Mouse (Mus musculus) neural tube, embryonic 12.5 days (tissue): ENCODE measurements around the gene Ccdc124. TPM values are rescaled to one million over a fixed set of nuclear protein-coding genes. Genes with fewer than 3 reads are reported as not detected.
"Not testable (repeated sequence)": the region's sequence is repeated elsewhere in the genome, so short reads cannot be mapped to it uniquely, and the experiment has no call there.

Experiments
- ATAC-seq: fragments of 200-750 bp; cut with Nextera tagmentation; 2 replicates; pipeline ENCODE4 v1.8.0; 2017; ENCODE audit warnings: low read depth, mild to moderate bottlenecking, moderate TSS enrichment, moderate library complexity; ENCODE audit not compliant: low FRiP score
- H3K27ac ChIP-seq: fragments of 300-500 bp; sonication (generic); 2 replicates; pipeline ENCODE4 v1.5.1; 2016
- H3K27me3 ChIP-seq: fragments of 300-500 bp; sonication (generic); replicated peaks from 2 replicates; pipeline ENCODE4 v1.6.1; 2016; ENCODE audit warnings: mild to moderate bottlenecking
- H3K36me3 ChIP-seq: fragments of 300-500 bp; sonication (generic); 2 replicates; pipeline ENCODE4 v1.6.1; 2016; ENCODE audit warnings: mild to moderate bottlenecking
- H3K4me1 ChIP-seq: fragments of 300-500 bp; sonication (generic); 2 replicates; pipeline ENCODE4 v1.6.1; 2016
- H3K4me2 ChIP-seq: fragments of 300-500 bp; sonication (generic); replicated peaks from 2 replicates; pipeline ENCODE4 v1.6.1; 2016; ENCODE audit warnings: mild to moderate bottlenecking
- H3K4me3 ChIP-seq: fragments of 300-500 bp; sonication (generic); 2 replicates; pipeline ENCODE4 v1.5.1; 2016
- H3K9ac ChIP-seq: fragments of 300-500 bp; sonication (generic); 2 replicates; pipeline ENCODE4 v1.6.1; 2016; ENCODE audit warnings: mild to moderate bottlenecking
- H3K9me3 ChIP-seq: fragments of 300-500 bp; sonication (generic); 2 replicates; pipeline ENCODE4 v1.6.1; 2016; ENCODE audit warnings: mild to moderate bottlenecking
- WGBS: fragments of 180-500 bp; shearing (Covaris S2); methylation state at CpG from one replicate; pipeline ENCODE4 v1.1.7; 2016; 5-methylcytosine and 5-hydroxymethylcytosine counted together
- polyA plus RNA-seq: library from polyadenylated mRNA; unstranded; fragments of >200 nt; fragmentation: Nextera tagmentation; extraction: Ambion mirVana; gene quantifications from 2 replicates; pipeline ENCODE4 v1.2.1, GENCODE M21; 2016

Gene Ccdc124
- polyA plus RNA-seq, 1 experiment from 2014 or later: 142 TPM

DNA sequence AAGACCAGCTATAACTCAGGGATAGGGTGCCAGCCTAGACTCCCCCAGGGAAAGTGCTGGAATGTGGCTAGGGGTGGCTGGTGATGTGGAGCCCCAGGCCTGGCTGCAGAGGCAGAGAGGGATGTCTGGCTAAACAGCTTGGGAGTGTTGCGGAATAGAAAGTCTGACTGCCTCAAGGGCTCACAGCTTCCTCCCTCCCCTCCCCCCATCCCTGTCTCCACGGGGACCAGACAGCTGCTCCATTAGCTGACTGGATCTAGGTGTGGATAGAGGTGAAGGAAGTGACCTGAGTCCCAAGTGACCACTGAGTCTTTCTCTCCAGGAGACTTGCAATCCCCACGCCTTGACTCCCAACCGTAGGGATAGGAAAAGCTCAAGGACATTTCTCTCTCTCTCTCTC, 29.4 kb upstream of the Ccdc124 start:
- no peak for ATAC-seq
- no peak overlapping the region for H3K4me3 ChIP-seq
- peaks cover 7% of the 10 kb centered on the region; the same call in 1 of the 2 replicates for H3K27me3 ChIP-seq
- H3K9me3 ChIP-seq: no peaks in the 10 kb centered on the region
- no peak overlapping the region for H3K9ac ChIP-seq
- H3K4me2 ChIP-seq: no peak overlapping the region
- H3K27ac ChIP-seq: no peak overlapping the region
- H3K36me3 ChIP-seq: no peaks in the 10 kb centered on the region
- WGBS: 47% methylated on average over 4 of the region's 4 CpGs
- H3K4me1 ChIP-seq: peaks cover 17% of the 10 kb centered on the region

DNA sequence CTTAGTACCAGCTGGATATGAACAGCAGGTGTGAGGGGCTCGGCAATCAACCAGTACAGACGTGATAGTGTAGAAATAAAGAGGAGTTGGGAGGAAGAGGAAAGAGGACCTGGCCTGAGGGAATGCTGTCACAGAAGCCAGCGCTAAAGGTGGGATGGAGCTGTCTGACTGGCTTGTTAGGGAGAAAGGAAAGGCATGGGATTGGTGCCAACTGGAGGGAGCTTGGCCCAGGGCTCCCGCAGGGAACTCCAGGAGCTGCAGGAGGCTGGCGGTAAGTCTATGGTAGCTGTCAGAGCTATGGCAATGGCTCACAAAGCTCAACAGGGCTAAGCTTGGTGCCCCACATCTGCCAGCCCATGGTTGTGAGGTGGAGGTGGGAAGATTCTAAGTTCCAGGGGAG, 28.5 kb upstream of the Ccdc124 start:
- no peaks in the 10 kb centered on the region for H3K36me3 ChIP-seq
- ATAC-seq: no peak
- H3K4me1 ChIP-seq: peaks cover 18% of the 10 kb centered on the region
- peaks cover 7% of the 10 kb centered on the region; the same call in 1 of the 2 replicates for H3K27me3 ChIP-seq
- H3K9me3 ChIP-seq: no peaks in the 10 kb centered on the region
- H3K4me3 ChIP-seq: no peak overlapping the region
- H3K4me2 ChIP-seq: no peak overlapping the region
- 40% methylated on average over 5 of the region's 5 CpGs for WGBS
- no peak overlapping the region for H3K27ac ChIP-seq
- no peak overlapping the region for H3K9ac ChIP-seq

DNA sequence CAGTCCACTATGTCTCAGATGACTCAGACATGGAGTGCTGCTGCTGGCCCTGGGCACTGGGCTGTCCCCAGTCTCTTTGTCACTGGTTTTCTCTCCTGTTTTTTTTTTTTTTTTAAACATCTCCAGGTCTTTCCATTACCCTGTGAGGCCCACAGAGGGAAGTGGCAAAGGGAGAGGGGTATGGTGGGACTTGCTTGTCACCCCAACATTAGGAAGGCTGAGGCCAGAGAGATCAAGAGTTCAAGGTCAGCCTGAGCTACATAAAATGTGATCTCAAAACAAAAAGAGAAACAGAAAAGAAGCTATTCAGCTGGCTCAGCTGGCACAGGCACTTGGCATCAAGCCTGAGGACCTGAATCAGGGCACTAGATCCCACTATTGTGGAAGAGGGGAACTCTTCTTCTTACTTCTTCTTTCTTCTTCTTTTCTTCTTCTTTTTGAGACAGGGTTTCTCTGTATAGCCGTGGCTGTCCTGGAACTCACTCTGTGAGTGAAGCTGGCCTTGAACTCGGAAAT, 27.2 kb upstream of the Ccdc124 start:
- H3K9me3 ChIP-seq: no peaks in the 10 kb centered on the region
- no peak overlapping the region for H3K4me2 ChIP-seq
- H3K4me1 ChIP-seq: peaks cover 17% of the 10 kb centered on the region
- H3K36me3 ChIP-seq: no peaks in the 10 kb centered on the region
- no peak overlapping the region for H3K4me3 ChIP-seq
- H3K27me3 ChIP-seq: peaks cover 7% of the 10 kb centered on the region; the same call in 1 of the 2 replicates
- ATAC-seq: no peak
- H3K9ac ChIP-seq: no peak overlapping the region
- no peak overlapping the region for H3K27ac ChIP-seq
- WGBS: 79% methylated on average over 2 of the region's 2 CpGs

DNA sequence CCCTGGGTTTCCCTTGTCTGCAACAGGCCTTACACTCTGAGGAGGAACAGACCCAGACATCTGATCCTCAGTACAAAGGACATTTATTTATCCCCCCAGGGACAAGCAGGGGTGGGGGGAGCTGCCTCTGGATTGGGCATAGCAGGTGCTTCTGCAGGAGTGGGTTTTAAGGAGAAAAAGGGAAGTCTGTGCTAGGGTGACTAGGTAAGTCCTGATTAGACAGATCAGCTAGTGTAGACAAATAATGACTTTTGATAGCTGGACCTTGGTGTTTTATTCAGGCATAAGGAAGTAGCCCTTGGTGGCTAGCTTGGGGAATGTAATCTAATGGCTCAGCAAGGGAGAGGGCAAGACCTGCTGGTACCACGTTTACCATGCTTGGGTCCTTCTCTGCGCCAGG, 25.5 kb upstream of the Ccdc124 start:
- 93% methylated on average over 2 of the region's 2 CpGs for WGBS
- Histone ChIP-seq H3K4me2 (no peak overlapping the region), H3K27me3 (peaks cover 12% of the 10 kb centered on the region), H3K36me3 (peaks cover 17% of the 10 kb centered on the region), H3K4me1 (peaks cover 16% of the 10 kb centered on the region), H3K9ac (no peak overlapping the region), H3K4me3 (no peak overlapping the region), H3K27ac (no peak overlapping the region), H3K9me3 (no peaks in the 10 kb centered on the region)
- ATAC-seq: no peak

DNA sequence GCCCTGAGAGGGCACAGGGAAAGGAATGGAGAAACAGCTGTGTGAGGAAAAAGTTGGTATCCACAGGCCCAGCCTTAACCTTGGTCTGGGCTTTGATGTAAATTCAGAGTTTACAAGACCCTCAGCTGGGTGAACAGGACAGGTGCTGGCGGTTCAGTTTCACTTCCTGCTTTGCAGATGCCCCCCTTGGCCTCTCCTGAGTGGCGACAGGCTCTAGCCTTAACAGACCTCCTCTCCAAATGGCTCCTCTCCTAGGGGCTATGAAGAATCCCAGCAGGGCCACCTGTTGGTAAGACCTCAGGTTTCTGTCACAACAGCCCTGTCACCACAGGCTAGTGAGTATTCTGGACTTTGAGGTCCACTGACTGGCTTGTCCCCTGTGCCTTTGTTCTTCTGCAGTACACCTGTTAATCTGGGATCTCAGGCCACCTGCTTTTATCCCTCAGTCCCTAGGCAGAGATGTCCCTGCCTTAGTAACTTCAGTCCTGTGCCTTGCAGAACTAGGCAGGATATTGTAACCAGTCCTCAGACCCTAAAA, 25.0 kb upstream of the Ccdc124 start:
- no peak for ATAC-seq
- WGBS: 57% methylated on average over 2 of the region's 2 CpGs

DNA sequence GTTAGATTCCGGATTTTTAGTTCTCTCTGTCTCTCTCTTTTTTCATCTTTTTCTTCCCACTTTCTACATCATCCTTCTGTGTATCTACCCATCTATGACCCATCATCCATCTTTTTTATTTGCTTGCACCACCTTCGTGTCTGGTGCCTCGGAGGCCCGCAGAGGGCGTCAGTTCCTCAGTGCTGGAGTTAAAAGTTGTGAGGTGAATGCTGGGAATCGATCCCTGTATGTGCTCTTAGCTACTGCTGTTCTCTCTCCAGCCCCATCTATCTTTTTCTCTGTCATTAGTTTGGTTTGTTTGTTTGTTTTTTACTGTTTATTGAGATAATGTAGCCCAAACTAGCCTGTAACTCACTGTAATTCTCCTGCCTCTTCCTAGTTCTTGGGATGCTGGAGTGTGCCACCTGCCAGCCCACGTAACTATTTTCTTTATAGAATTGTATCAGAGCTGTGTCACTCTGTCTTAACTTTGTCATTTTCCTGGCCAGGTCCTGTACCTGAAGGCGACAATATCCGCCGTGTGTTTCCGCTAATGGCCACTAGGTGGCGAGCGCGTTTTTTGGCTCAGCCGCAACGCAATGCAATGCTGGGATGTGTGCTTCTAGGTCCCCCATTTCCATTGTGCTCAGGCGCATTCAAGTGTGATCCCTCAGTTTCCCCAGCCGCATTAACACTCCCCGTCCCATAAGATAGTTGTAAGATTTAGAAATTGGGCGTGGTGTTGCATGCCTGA, 24.1 kb upstream of the Ccdc124 start:
- Histone ChIP-seq H3K27me3 (peaks cover 18% of the 10 kb centered on the region), H3K9ac (peak overlapping the region; percentile 58), H3K4me3 (peak overlapping the region; percentile 87), H3K36me3 (peaks cover 23% of the 10 kb centered on the region), H3K27ac (no peak overlapping the region), H3K4me2 (peak overlapping the region; percentile 93), H3K9me3 (no peaks in the 10 kb centered on the region), H3K4me1 (peaks cover 16% of the 10 kb centered on the region)
- ATAC-seq: peak; percentile 67
- WGBS: under 1% methylated on average over 20 of the region's 20 CpGs

More for the DNA sequence above, 25.0 kb upstream of the Ccdc124 start:
- H3K9me3 ChIP-seq: no peaks in the 10 kb centered on the region
- H3K27ac ChIP-seq: no peak overlapping the region
- peaks cover 17% of the 10 kb centered on the region for H3K27me3 ChIP-seq
- peak overlapping the region; percentile 93 for H3K4me2 ChIP-seq
- peaks cover 22% of the 10 kb centered on the region for H3K36me3 ChIP-seq
- peaks cover 16% of the 10 kb centered on the region for H3K4me1 ChIP-seq
- no peak overlapping the region for H3K4me3 ChIP-seq
- peak overlapping the region; percentile 27; the same call in 1 of the 2 replicates for H3K9ac ChIP-seq

DNA sequence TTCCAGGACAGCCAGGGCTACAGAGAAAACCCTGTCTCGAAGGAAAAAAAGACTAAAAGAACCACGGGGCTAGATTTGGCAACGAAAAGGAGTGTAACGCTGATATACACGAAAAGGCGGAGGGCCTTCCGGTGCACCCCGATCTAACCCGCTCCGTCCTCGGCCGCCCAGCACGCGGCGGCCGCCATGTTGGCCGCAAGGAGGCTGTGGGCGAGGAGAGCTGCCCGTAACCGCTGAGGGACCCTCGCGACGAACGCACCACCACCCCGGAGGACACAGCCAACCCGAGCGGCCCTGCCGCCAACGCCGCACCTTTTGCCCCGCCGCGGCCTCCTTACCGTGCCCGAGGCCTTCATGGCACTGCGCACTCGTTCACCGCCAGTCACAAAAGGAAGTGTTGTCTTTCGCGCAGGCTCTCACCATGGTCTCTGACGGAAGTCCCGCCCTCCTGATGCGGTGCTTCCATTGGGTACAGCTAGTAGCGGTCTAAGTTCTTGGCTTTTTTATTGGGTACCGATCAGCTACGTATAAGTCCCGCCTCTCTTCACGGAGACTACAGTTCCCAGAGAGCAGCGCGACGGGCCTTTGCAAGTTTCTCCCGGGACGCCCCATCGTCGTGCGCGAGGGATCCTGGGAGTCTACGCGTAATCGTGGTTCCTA, 23.4 kb upstream of the Ccdc124 start, which contains the start of gene Rpl18a:
TSS of gene Rpl18a (minus strand) at position 392 of the 660 bp plus-strand sequence.
- H3K27ac ChIP-seq: no peak within 1 kb of the TSS
- H3K4me3 ChIP-seq: peak within 1 kb of the TSS; percentile 87
- H3K36me3 ChIP-seq: peaks cover 23% of the 10 kb centered on the region
- peak within 1 kb of the TSS; percentile 93 for H3K4me2 ChIP-seq
- peaks cover 22% of the 10 kb centered on the region for H3K4me1 ChIP-seq
- ATAC-seq: peak; percentile 98
- under 1% methylated on average over 60 of the region's 60 CpGs for WGBS
- H3K9me3 ChIP-seq: no peaks in the 10 kb centered on the region
- peaks cover 25% of the 10 kb centered on the region for H3K27me3 ChIP-seq
- peak within 1 kb of the TSS; percentile 90 for H3K9ac ChIP-seq

DNA sequence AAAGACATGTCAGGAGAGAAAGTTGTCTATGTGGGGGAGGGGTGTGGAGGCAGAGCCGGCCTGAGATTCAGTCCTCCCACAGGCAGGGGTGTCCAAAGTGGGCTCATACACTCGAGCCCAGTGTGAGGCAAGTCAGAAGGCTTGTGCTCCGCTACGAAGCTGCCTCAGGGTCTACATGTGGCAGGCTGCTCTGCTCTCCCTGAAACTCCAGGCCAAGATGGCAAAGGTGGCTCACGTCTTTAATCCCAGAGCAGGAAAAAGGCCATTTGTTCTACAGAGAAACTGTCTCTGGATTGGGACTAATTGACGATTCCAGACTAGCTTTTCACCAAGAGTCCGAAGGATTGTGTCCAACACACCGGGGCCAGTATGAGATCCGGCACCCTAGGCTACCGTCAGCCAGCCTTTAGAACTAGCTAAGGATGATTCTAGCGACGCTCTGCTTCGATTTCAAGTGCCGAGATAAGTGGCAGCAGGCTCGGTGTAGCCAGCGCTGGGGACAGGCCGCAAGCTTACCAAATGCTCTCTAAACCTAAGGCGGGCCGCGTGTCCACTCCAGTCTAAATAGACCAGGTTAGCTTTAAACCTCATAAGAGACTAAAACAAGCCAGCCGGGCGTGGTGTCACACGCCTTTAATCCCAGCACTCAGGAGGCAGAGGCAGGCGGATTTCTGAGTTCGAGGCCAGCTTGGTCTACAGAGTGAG, 22.7 kb upstream of the Ccdc124 start:
- Histone ChIP-seq H3K9ac (peak overlapping the region; percentile 90), H3K4me2 (peak overlapping the region; percentile 93), H3K4me3 (peak overlapping the region; percentile 87), H3K9me3 (no peaks in the 10 kb centered on the region), H3K36me3 (peaks cover 23% of the 10 kb centered on the region), H3K27ac (no peak overlapping the region), H3K4me1 (peaks cover 26% of the 10 kb centered on the region), H3K27me3 (peaks cover 32% of the 10 kb centered on the region)
- no peak for ATAC-seq
- 5% methylated on average over 25 of the region's 25 CpGs for WGBS

DNA sequence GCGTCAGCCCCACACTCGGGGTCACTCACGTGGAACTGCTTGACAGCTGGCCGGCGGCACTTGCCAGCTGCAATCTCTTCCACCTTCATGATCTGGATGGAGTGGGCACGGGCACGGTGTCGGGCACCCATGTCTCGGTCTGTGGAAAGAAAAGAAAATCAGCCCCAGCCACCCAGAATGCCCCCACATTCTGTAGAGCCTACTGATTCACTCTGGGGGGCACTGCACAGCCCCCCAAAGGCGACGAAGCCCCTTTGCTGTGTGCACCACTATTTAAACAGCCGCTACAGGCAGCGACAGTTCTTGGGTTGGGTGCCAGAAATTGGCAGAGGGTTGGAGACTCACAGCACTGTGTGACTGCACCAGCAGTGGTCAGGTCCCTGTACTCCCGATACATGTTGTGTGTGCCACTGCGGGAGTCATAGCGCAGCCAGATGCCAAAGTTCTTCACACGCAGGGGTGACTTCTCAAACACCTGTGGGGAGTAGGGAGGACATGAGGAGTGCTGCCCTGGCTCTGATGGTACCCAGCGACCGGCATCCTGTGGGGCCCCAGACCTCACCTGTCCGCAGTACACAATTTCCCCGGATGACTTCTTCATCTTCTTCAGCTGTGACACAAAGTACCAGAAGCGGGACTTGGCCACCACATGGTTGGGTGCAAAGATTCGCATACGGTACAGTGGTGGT, 22.0 kb upstream of the Ccdc124 start:
- 83% methylated on average over 24 of the region's 24 CpGs for WGBS

DNA sequence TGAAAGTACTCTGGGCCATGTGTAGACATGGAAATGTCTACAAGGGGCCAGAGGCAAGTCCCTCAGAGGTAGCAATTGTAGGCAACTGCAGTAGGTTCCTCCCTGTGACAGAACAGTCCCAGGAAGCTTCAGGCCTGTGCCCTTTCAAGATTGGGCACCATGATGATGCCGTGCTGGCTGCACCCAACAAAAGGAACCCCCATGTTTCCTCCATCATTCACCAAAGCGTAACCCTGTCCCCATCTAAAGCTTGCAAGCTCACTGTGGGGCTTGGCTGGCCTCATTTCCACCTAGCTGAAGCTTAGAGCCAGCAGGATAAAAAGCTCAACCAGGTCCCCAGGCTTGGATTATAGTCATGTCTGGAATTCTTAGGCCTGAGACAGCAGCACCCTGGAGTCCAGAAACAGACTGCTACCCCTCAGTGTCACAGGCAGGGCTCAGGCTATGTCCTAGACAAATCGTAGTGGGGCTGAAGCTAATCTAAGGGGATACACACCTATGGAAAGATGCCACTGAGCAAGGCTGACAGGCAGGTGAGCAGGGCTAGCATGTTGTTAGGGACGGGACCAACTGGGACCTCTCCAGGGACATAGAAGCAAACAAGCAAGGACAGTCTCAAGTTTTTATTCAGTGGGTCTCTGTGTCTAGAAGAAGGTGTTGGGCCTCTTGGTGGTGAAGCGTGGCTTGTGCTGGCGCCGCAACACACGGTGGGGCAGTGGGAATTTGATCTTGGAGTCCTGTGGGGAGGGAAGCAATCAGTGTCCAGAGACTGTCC, 21.2 kb upstream of the Ccdc124 start:
- no peak overlapping the region for H3K4me2 ChIP-seq
- H3K9ac ChIP-seq: no peak overlapping the region
- peaks cover 26% of the 10 kb centered on the region for H3K36me3 ChIP-seq
- peaks cover 47% of the 10 kb centered on the region for H3K27me3 ChIP-seq
- no peak for ATAC-seq
- H3K27ac ChIP-seq: no peak overlapping the region
- 90% methylated on average over 8 of the region's 8 CpGs for WGBS
- no peaks in the 10 kb centered on the region for H3K9me3 ChIP-seq
- peaks cover 26% of the 10 kb centered on the region for H3K4me1 ChIP-seq
- H3K4me3 ChIP-seq: no peak overlapping the region

More for the DNA sequence above, 22.0 kb upstream of the Ccdc124 start:
- Histone ChIP-seq H3K9ac (peak overlapping the region; percentile 90), H3K27me3 (peaks cover 39% of the 10 kb centered on the region), H3K4me1 (peaks cover 26% of the 10 kb centered on the region), H3K4me2 (peak overlapping the region; percentile 93), H3K36me3 (peaks cover 25% of the 10 kb centered on the region), H3K4me3 (peak overlapping the region; percentile 87)
- not testable (repeated sequence) for H3K9me3 ChIP-seq, ATAC-seq, H3K27ac ChIP-seq

DNA sequence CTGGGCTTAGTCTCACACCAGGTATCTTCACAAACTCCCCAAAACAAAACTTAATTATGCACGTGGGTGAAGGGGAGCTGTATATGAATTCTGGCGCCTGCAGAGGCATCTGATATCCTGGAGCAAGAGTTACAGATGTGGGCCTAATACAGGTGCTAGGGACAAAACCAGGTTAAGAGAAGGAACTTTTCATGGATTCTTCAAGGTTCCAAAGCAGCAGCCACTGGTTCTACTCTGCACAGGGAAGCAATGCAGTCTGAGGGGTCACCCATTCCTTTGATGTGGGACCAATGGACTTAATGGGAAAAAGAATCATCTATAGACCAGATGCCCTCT, 20.6 kb upstream of the Ccdc124 start:
- 66% methylated on average over 2 of the region's 2 CpGs for WGBS
- Histone ChIP-seq H3K9me3 (no peaks in the 10 kb centered on the region), H3K4me2 (no peak overlapping the region)

More for the DNA sequence above, 20.6 kb upstream of the Ccdc124 start:
- Histone ChIP-seq H3K27ac (no peak overlapping the region), H3K9ac (no peak overlapping the region), H3K4me1 (peaks cover 26% of the 10 kb centered on the region), H3K4me3 (no peak overlapping the region), H3K27me3 (peaks cover 52% of the 10 kb centered on the region), H3K36me3 (peaks cover 26% of the 10 kb centered on the region)
- ATAC-seq: no peak
